Mouse (Mus musculus) lung, embryonic 14.5 days (tissue): ENCODE data around the gene Erf. TPM values are rescaled to one million over a fixed set of nuclear protein-coding genes. Genes with fewer than 3 reads are reported as not detected.

Experiments
- ATAC-seq: fragments of 200-750 bp; cut with Nextera tagmentation; 2 replicates; pipeline ENCODE4 v1.8.0; 2017; ENCODE audit warnings: mild to moderate bottlenecking, moderate TSS enrichment, moderate library complexity; ENCODE audit not compliant: insufficient read depth
- DNase-seq: peaks from one replicate; pipeline ENCODE4 v3.0.0-alpha.2; 2015
- H3K27ac ChIP-seq: fragments of 300-500 bp; sonication (generic); 2 replicates; pipeline ENCODE4 v1.5.1; 2014; ENCODE audit warnings: low read depth, mild to moderate bottlenecking, moderate library complexity
- H3K27me3 ChIP-seq: fragments of 300-500 bp; sonication (generic); 2 replicates; pipeline ENCODE4 v1.6.1; 2014; ENCODE audit warnings: low read length, control low read depth; ENCODE audit not compliant: insufficient read depth
- H3K36me3 ChIP-seq: fragments of 300-500 bp; sonication (generic); 2 replicates; pipeline ENCODE4 v1.6.1; 2014; ENCODE audit warnings: control low read depth; ENCODE audit not compliant: insufficient read depth
- H3K4me1 ChIP-seq: fragments of 300-500 bp; sonication (generic); 2 replicates; pipeline ENCODE4 v1.6.1; 2014; ENCODE audit warnings: antibody characterized with exemption, control low read depth; ENCODE audit not compliant: insufficient read depth
- H3K4me2 ChIP-seq: fragments of 300-500 bp; sonication (generic); 2 replicates; pipeline ENCODE4 v1.6.1; 2014; ENCODE audit warnings: mild to moderate bottlenecking
- H3K4me3 ChIP-seq: fragments of 300-500 bp; sonication (generic); 2 replicates; pipeline ENCODE4 v1.5.1; 2014; ENCODE audit warnings: low read depth, low read length
- H3K9ac ChIP-seq: fragments of 300-500 bp; sonication (generic); 2 replicates; pipeline ENCODE4 v1.6.1; 2014
- H3K9me3 ChIP-seq: fragments of 300-500 bp; sonication (generic); 2 replicates; pipeline ENCODE4 v1.6.1; 2016; ENCODE audit warnings: low read depth, low read length, control low read depth
- CTCF ChIP-seq: IDR thresholded peaks from 2 replicates; pipeline ENCODE4 v1.5.1; 2016; ENCODE audit warnings: antibody characterized with exemption, low read depth
- WGBS: fragments of 180-500 bp; shearing (Covaris S2); extraction: QIAGEN DNeasy Blood & Tissue Kit; methylation state at CpG from one replicate; pipeline ENCODE4 v1.1.7; 2014; 5-methylcytosine and 5-hydroxymethylcytosine counted together
- polyA plus RNA-seq: library from polyadenylated mRNA; unstranded; fragments of >200 nt; fragmentation: Nextera tagmentation; extraction: Ambion mirVana; gene quantifications from 2 replicates; pipeline ENCODE4 v1.2.1, GENCODE M21; 2014

The Erf gene
- polyA plus RNA-seq, 1 experiment from 2014 or later = 26.6 TPM

- Histone ChIP-seq H3K27me3 (no peaks in the 10 kb centered on the region), H3K4me1 (peaks cover 20% of the 10 kb centered on the region), H3K4me3 (0 out of 2 replicates have a peak overlapping the region, but pooled peaks have one; percentile 2), H3K4me2 (no peak overlapping the region), H3K9ac (no peak overlapping the region), H3K9me3 (no peaks in the 10 kb centered on the region), H3K36me3 (peaks cover 45% of the 10 kb centered on the region), H3K27ac (no peak overlapping the region; the same call in 1 of the 2 replicates)
- 82% methylated on average over 30 of the region's 30 CpGs for WGBS
- DNase-seq (no peak), ATAC-seq (no peak)
- TF ChIP-seq CTCF = no peak
Measured at GRCm38 (mm10) chr7:25244562-25245369, 5.8 kb downstream of the Erf start.

DNA sequence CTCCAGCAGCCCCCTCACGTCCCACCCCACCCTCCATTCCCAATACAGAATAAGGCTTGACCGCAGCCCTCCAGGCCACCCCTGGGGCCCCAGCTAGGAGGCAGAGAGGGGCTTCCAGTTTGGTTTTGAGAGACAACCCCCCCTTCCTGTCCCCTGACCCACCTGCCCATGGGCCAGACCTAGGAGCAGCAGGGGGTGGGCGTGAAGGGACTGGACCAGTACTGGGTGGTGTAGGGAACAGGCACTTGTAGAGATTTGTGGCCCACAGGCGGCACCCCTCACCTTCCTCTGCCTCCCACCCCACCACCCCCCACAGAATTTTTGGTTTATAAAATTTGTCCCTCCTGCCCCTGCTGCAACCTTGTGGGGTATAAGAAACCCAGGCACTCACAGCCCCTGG lies 7.2 kb downstream of the Erf start:
- WGBS = 92% methylated on average over 4 of the region's 4 CpGs
- no peak overlapping the region for H3K4me3 ChIP-seq
- no peak overlapping the region for H3K4me2 ChIP-seq
- H3K9me3 ChIP-seq = no peaks in the 10 kb centered on the region
- no peak overlapping the region for H3K9ac ChIP-seq
- ATAC-seq = no peak
- H3K4me1 ChIP-seq = peaks cover 20% of the 10 kb centered on the region
- no peak for DNase-seq
- H3K27ac ChIP-seq = no peak overlapping the region
- H3K27me3 ChIP-seq = no peaks in the 10 kb centered on the region
- TF ChIP-seq CTCF = no peak
- H3K36me3 ChIP-seq = peaks cover 45% of the 10 kb centered on the region

GRCm38 (mm10) chr7:25241062-25241461 lies 9.5 kb downstream of the Erf start:
- peak overlapping the region; percentile 61; the same call in 1 of the 2 replicates for H3K27ac ChIP-seq
- no peaks in the 10 kb centered on the region for H3K27me3 ChIP-seq
- H3K4me2 ChIP-seq = no peak overlapping the region

GRCm38 (mm10) chr7:25240631-25241030 lies 9.9 kb downstream of the Erf start:
- H3K4me1 ChIP-seq = no peaks in the 10 kb centered on the region
- TF ChIP-seq CTCF = no peak
- H3K9me3 ChIP-seq = no peaks in the 10 kb centered on the region
- no peak overlapping the region for H3K4me3 ChIP-seq
- peaks cover 40% of the 10 kb centered on the region for H3K36me3 ChIP-seq
- H3K4me2 ChIP-seq = no peak overlapping the region
- DNase-seq (no peak), ATAC-seq (no peak)
- H3K27me3 ChIP-seq = no peaks in the 10 kb centered on the region
- H3K9ac ChIP-seq = no peak overlapping the region
- no peak overlapping the region for H3K27ac ChIP-seq
- WGBS = 63% methylated on average over 7 of the region's 7 CpGs

More at GRCm38 (mm10) chr7:25241062-25241461, 9.5 kb downstream of the Erf start:
- no peak overlapping the region for H3K4me3 ChIP-seq
- ATAC-seq (no peak), DNase-seq (peak; percentile 79)
- no peak overlapping the region for H3K9ac ChIP-seq
- peaks cover 44% of the 10 kb centered on the region for H3K36me3 ChIP-seq
- no peaks in the 10 kb centered on the region for H3K9me3 ChIP-seq
- peaks cover 2% of the 10 kb centered on the region; the same call in 1 of the 2 replicates for H3K4me1 ChIP-seq
- TF ChIP-seq CTCF = peak; percentile 71
- WGBS = 22% methylated on average over 2 of the region's 2 CpGs

GRCm38 (mm10) chr7:25238829-25239623 lies 11.5 kb downstream of the Erf start:
- Histone ChIP-seq H3K4me3 (peak overlapping the region; percentile 97), H3K36me3 (peaks cover 39% of the 10 kb centered on the region), H3K9me3 (no peaks in the 10 kb centered on the region), H3K27me3 (no peaks in the 10 kb centered on the region), H3K4me2 (peak overlapping the region; percentile 84), H3K27ac (peak overlapping the region; percentile 69), H3K4me1 (no peaks in the 10 kb centered on the region), H3K9ac (0 out of 2 replicates have a peak overlapping the region, but pooled peaks have one; percentile 9)
- ATAC-seq (peak; percentile 51), DNase-seq (peak; percentile 96)
- peak; percentile 77 for TF ChIP-seq CTCF
- 3% methylated on average over 30 of the region's 30 CpGs for WGBS

DNA sequence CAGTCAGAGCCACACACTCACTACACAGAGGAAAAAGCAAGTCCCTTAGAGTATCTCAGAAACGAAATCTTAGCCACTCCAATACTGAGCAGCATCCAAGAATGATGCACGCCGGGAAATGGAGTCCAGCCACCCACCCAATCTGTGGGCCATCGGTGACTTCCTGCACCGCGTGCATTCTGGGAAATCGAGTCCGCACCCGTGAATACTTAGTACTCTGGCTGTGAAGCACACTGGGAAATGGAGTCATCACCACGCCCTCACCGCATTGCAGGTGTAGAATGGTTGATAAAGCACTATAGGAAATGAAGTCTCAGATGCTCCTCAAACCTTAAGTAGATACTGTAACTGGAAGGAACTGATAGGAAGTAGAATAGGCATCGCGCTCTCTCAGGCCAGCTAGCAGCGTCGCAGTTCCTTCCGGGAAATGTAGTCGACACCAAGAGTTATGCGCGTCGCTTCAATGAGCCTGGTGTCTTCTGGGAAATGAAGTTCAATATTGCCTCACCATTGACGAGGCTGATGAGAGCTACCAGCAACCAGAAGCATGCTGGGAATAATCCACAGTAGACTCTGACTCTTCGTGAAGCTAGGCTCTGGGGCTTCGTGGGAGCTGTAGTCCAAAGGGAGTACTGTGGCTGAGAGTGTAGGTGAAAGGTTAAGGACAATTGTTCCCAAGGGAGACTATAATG lies 12.4 kb downstream of the Erf start:
- Histone ChIP-seq H3K4me1 (no peaks in the 10 kb centered on the region), H3K27ac (peak overlapping the region; percentile 69), H3K9me3 (no peaks in the 10 kb centered on the region), H3K9ac (peak overlapping the region; percentile 98; the same call in 1 of the 2 replicates), H3K4me3 (peak overlapping the region; percentile 97), H3K27me3 (no peaks in the 10 kb centered on the region), H3K4me2 (peak overlapping the region; percentile 84), H3K36me3 (peaks cover 39% of the 10 kb centered on the region)
- ATAC-seq = peak; percentile 90
- WGBS = under 1% methylated on average over 23 of the region's 23 CpGs
- peak; percentile 97 for DNase-seq
- TF ChIP-seq CTCF = no peak
